Mouse (Mus musculus): ENCODE data around the gene Zfp280d.
A peak's percentile ranks its signal among the peaks of the same experiment; 100 is the strongest.
"Not testable (repeated sequence)": the region's sequence is repeated elsewhere in the genome, so short reads cannot be mapped to it uniquely, and the experiment has no call there.

Zfp280d gene

GRCm38 (mm10) chr9:72374996-72375395 lies 100.3 kb downstream of the Zfp280d start:
- no peak for DNase-seq

DNA sequence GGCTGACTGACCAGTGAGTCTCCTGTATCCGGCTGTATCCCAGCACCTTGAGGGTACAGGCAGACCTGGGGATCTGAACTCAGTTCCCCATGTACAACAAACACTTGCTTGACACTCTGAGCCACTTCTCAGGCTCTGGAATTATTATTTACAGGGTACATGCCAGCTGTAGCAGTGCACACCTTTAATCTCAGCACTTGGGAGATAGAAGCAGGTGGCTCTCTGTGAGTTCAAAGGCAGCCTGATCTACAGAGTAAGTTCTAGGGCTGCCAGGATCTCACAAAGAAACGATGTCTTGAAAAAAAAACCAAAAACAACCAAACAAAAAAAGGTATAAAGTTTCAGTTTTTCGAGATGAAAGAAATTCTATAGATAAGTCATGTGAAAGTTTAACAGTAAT lies 101.0 kb downstream of the Zfp280d start:
- no peak for DNase-seq

DNA sequence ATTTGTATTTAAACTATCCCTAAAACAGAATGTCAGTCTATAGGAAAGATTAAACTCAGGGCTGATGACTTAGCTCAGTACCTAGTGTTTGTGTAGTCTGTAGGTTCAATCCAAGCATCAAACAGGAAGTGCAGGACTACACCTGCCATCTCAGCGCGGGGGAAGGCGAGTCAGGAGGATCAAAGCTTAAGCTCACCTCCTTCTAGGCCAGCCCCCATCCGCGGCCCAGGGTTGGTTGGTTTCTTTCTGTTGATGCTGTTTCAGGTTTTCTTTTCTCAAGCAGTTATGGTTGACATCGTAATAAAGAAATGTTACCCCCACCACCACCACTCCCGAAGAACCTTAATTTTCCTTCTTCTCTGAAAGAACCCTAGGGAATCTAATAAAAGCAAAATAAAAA lies 111.1 kb downstream of the Zfp280d start:
- no peak for DNase-seq

GRCm38 (mm10) chr9:72388934-72389333 lies 114.3 kb downstream of the Zfp280d start:
- DNase-seq = no peak

DNA sequence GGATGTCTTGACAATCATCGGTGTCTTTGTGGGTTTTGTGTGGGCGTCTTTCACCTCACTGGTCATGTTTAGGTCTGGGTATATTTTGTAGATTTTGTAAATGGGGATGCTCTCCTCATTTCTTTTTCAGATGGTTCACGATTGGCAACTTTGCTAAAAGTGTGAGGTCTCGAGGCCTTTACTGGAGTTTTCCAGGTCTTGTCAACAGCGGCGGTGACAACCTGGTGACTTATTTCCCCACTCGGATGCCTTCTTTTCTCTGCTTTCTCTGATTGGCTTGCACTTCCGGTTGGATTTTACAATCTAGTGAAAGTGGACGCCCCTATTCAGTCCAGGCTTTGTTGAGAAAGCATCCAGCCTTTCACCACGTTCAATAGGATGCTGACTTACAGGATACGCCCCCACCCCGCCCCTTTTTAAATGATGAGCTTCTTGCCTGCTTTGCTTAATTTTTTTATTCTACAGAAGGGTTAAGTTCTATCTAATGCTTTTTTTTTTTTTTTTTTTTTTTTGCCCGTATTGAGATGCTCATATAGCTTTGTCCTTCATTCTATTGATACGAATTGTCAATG lies 114.9 kb downstream of the Zfp280d start:
- DNase-seq = no peak

DNA sequence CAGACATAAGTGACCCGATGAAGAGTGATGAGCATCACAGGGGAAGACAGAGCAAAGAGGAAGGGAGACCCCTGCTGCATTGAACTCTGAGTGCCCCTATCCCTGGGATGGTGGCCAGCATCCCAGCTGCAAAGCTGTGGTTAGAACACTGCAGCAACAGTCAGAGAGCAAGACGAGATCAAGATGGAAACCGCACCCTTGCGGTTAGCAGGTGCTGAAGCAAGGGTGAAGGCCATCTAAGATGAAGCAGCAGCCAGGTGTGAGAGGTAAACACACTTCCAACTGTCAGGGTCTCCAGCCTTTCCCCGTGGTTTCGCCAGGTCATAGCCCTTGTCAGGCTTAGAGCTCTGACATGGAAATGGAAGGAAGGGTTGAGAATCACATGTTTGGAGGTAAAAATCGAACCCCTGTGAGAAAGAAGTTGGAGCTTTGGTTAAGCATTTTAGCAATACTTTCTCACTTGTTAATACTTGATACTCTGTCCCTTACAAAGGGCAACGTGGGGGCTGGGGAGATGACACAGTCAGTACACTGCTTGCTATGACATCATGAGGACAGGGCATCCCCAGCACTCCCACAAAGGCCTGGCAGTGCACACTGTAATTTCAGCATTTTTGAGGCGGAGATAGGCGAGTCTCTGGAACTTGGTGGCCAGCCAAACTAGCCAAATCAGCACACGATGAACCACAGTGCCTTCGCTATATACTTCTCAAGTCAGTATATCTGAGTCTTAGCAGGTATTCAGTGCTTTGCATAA lies 115.8 kb downstream of the Zfp280d start:
- DNase-seq = no peak

- no peak for DNase-seq
Measured at GRCm38 (mm10) chr9:72392686-72393085, 118.0 kb downstream of the Zfp280d start.

GRCm38 (mm10) chr9:72393238-72393637 lies 118.6 kb downstream of the Zfp280d start:
- DNase-seq = peak; percentile 39

DNA sequence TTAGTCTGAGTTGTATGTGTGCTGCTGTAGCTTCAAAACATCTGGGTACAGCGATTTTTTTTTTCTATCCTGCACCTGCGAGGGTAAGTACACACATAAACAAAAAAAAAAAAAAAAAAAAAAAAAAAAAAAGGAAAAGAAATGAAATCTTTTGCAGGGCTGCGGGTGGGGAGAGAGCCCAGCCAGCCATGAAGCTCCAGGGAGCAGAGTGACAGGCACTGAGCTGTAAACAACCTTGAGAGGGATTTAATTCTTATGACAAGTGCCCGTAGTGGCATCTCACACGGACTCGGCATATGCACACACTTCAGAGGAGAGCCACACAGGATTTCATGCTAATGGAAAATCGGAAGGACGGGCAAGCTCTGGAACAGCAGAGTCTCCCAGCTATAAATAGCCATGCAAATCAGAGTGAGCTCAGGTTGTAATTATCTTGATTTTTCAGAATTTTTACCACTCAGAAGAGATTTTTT lies 119.2 kb downstream of the Zfp280d start:
- peak; percentile 14 for DNase-seq

DNA sequence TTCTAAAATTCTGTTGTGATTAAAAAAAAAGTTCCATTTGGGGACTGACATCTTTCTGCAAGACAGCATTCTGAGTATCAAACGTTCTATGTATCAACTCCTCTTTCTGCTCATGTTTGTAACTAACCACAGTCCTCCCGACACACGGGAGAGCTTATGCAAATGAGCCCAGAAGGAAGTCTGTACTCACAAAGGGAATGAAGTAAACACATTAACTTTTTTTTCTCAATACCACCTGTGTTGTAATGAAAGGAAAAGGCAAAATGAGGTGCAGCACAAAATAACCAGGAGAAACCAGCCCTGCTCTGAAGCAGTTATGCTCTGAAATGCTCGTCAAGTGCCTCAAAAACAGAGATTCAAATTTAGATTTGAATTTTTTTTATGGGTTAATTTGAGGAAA lies 125.5 kb downstream of the Zfp280d start:
- DNase-seq = no peak

- not testable (repeated sequence) for DNase-seq
Measured at GRCm38 (mm10) chr9:72401769-72402168, 127.1 kb downstream of the Zfp280d start.

DNA sequence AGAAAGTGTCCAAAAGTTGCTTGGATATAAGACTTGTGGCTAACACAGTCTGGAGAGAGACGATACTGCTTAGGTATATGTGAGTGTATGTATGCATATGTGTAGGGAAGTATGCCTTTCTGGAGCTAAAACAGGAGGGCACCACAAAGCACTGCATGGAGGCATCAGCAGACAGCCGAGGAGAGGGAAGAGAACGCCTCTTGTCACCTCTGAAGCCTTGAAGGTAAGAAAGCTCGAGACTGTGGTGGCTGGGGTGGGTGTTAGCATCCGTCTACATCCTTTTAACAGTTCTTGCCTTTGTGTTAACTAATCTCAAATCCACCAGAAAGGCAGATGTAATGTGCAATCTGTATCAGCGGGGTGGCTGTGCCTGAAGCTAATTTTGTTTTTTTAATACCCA lies 128.8 kb downstream of the Zfp280d start:
- DNase-seq = no peak

GRCm38 (mm10) chr9:72404446-72404845 lies 129.8 kb downstream of the Zfp280d start:
- no peak for DNase-seq

DNA sequence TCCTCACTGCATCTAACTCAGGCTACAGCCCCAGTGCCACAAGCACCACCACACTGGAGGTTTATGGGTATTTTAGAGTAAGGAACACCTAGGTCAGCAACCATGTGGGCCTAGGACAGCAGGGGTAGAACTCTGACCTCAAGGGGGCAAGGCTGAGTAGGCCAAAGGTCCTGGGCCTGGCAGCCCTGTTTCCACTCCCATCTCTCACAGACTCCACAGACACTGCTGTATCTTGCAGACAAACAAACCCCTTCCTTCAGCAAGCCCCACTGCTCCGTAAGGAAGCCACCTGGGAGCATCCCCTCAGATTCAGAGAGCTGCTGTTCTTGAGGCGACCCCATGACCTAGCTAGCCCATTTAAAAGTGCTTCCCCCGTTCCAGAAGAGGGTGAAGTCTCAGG lies 130.3 kb downstream of the Zfp280d start:
- no peak for DNase-seq

- no peak for DNase-seq
Measured at GRCm38 (mm10) chr9:72405882-72406638, 131.4 kb downstream of the Zfp280d start.

DNA sequence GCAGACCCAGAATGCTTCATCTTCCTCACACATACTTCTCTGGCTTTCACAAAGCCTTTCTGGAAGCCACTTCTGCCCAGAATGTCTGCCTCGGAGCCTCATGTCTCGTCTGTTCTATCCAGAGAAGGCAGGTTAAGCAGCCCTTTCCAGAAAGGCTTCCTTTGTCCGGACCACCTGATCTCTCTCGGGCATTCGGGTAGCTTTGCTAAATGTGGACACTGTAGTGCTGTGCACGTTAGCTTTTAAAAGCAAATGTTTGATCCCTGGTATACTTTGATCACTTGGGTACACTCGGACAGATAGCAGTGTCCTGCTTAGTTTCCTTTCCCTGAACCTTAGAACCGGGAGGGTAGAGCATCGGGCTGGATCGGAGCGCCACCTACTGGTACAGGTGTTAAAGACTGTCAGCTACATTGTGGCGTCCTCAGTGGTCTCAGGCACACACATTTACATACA lies 133.5 kb downstream of the Zfp280d start:
- peak; percentile 78 for DNase-seq

DNA sequence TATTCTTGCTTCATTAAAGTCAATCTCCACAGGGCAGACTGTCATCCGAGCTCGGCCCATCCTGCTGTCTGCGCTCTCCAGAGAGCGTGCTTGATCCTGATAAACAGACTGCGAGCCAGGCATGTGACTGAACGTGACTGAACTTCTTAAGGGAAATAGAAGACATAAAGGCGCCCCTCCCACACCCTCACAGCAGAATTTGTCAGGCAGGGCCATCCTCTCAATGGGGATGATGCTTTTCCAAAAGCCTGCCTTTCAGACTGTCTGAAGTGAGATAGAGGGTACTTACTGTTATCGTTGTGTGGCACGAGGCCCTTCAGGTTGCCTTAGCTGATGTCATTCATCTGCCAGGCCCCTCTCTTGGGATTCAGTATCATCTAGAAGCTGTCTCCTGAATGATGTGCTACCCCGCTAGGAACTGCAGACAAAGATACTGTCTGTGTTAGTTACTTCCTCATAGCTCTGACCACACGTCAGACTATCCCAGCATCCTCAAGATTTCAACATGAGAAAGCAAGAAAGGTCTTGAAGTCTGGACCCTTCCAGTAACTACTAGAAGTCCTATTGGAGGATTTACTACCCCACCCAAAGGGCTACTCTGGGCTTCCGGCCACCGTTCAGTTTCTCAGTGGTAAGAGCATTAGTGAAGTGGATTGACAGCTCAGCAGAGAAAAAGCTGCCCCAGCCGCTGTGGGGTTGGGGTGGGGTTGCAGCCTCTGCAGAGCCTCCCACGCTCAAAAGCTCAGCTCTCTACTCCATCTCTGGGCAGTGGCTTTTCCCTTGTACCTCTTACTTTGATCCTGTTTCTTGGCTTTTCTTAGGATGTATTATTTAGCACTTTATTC lies 134.9 kb downstream of the Zfp280d start:
- DNase-seq = no peak

GRCm38 (mm10) chr9:72411746-72412145 lies 137.1 kb downstream of the Zfp280d start:
- no peak for DNase-seq
